Mouse (Mus musculus) c-Kit-positive CD71-positive TER-119-positive erythroid progenitor cells, embryonic 14.5 days (primary cell): Measurements from ENCODE around the gene Cyp2e1.
A peak's percentile ranks its signal among the peaks of the same experiment; 100 is the strongest.
"Not testable (repeated sequence)": the region's sequence is repeated elsewhere in the genome, so short reads cannot be mapped to it uniquely, and the experiment has no call there.

Source experiments
- DNase-seq: peaks from one replicate; pipeline ENCODE4 v3.0.0-alpha.2; 2013; ENCODE audit warnings: low spot score

Gene Cyp2e1

GRCm38 (mm10) chr7:140763447-140764020 lies at the start of gene Cyp2e1:
Gene Cyp2e1 (plus strand): TSS chr7:140763739.
- no peak for DNase-seq

GRCm38 (mm10) chr7:140717155-140718055 lies 46.1 kb upstream of the Cyp2e1 start:
- DNase-seq: no peak

- DNase-seq: no peak
Observed at GRCm38 (mm10) chr7:140721095-140721494, 42.4 kb upstream of the Cyp2e1 start.

- no peak for DNase-seq
Observed at GRCm38 (mm10) chr7:140725558-140725957, 38.0 kb upstream of the Cyp2e1 start.

GRCm38 (mm10) chr7:140733162-140733561 lies 30.4 kb upstream of the Cyp2e1 start:
- no peak for DNase-seq

- no peak for DNase-seq
Observed at GRCm38 (mm10) chr7:140747402-140747801, 16.1 kb upstream of the Cyp2e1 start.

GRCm38 (mm10) chr7:140748116-140748826 lies 15.3 kb upstream of the Cyp2e1 start:
- no peak for DNase-seq

- no peak for DNase-seq
Observed at GRCm38 (mm10) chr7:140748827-140749160, 14.7 kb upstream of the Cyp2e1 start.

- DNase-seq: no peak
Observed at GRCm38 (mm10) chr7:140754556-140754955, 9.0 kb upstream of the Cyp2e1 start.

- no peak for DNase-seq
Observed at GRCm38 (mm10) chr7:140756151-140756854, 7.2 kb upstream of the Cyp2e1 start.

GRCm38 (mm10) chr7:140760647-140761046 lies 2.9 kb upstream of the Cyp2e1 start:
- DNase-seq: no peak

GRCm38 (mm10) chr7:140765391-140765790 lies 1.9 kb downstream of the Cyp2e1 start:
- DNase-seq: not testable (repeated sequence)

GRCm38 (mm10) chr7:140765888-140766739 lies 2.6 kb downstream of the Cyp2e1 start:
- DNase-seq: no peak

GRCm38 (mm10) chr7:140780548-140780947 lies 17.0 kb downstream of the Cyp2e1 start:
- DNase-seq: no peak

GRCm38 (mm10) chr7:140787406-140788052 lies 24.0 kb downstream of the Cyp2e1 start, which contains the start of gene Syce1:
Gene Syce1 (minus strand): TSS chr7:140787852.
- no peak for DNase-seq

- no peak for DNase-seq
Observed at GRCm38 (mm10) chr7:140788053-140788435, 24.5 kb downstream of the Cyp2e1 start.

- no peak for DNase-seq
Observed at GRCm38 (mm10) chr7:140793541-140793940, 30.0 kb downstream of the Cyp2e1 start.

GRCm38 (mm10) chr7:140797619-140798018 lies 34.1 kb downstream of the Cyp2e1 start:
- no peak for DNase-seq

GRCm38 (mm10) chr7:140798212-140798611 lies 34.7 kb downstream of the Cyp2e1 start:
- DNase-seq: no peak

- DNase-seq: no peak
Observed at GRCm38 (mm10) chr7:140802629-140803028, 39.1 kb downstream of the Cyp2e1 start.

GRCm38 (mm10) chr7:140805704-140806103 lies 42.2 kb downstream of the Cyp2e1 start:
- peak; percentile 26 for DNase-seq
